Mouse (Mus musculus) kidney, postnatal 4 days (tissue): ENCODE measurements around the gene Hes3.

Experiments used
- DNase-seq, 2 experiments: peaks; one replicate each; pipeline ENCODE4 v3.0.0; 2021; ENCODE audit warnings: mixed read lengths in 2 of 2

Hes3 gene

DNA sequence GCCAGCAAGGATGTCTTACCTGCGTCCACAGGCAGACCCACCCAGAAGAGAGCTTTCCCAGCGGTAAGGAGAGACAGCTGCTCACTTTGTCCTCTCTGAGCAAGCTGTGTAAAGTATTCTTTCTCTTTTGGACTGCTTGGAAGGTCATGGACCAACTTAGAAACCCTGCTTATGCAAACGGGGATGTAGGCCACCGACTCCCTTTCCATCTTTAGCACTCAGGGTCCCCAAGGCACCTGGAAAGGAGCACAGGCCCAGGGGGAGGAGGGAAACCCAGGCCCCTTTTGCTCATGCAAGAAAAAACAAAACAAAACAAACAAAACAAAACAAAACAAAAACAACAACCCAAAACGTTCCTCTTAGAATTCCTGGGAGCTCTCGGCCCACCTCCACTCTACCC, at the start of gene Hes3:
Hes3 (minus strand) TSS at position 101 of the 400 bp plus-strand sequence.
- DNase-seq = no peak

DNA sequence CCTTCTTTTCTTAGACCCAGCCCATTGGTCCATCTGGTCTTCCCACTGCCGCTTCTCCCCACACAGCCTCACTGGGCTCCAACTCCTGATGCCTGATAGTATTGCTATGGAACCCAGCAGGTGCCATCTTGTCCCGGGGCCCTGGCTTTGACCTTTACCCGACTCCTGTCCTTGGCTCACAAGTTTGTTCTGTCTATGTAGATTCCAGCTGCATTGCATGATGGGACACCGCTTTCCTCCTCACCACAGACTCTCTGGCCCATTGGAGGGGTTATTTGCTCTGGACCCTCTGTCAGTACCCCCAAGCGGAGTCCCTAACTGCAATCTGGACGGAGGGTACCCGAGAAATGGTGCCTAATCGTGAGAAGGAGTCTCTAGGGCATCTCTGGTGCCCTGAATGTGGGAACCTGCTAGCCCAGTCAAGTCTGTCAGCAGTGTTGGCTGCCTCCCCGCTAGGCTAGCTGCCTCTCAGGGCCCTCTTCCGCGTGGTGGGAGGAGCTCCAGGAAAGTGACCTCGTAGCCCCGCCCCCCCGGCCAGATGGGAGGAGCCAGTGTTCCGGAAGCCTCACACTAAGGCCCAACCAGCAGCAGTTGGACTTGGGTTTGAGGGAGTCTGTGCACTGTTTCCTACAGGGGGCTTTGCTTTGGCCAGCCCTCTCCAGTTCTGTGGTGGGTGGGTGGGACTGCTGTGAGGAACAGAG, 49.3 kb upstream of the Hes3 start:
- DNase-seq = peak; percentile 61 to 68

DNA sequence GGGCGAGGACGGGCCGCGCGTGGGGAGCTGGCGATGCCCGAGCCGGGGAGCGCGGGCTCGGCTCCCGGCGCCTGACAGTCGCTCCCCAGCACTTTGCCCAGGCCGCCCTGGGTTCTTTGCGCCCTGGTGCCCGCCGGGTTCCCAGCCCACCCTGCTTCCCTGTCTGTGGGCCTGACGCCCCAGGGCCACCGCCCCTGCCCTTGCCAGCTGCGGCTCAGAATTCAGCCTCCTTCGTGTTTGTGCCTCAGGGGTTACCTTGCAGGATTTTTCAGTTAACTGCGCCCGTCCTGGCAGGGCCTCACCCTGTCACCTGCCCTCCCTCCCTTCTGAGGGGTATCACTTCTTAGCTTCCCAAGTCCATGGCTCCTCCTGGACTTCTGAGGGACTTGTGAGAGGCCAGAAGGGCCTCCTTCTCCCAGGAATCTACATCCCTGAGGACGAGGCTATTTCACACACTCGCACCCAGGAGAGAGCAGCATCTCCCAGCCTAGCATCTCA, 47.9 kb upstream of the Hes3 start:
- DNase-seq = no peak

DNA sequence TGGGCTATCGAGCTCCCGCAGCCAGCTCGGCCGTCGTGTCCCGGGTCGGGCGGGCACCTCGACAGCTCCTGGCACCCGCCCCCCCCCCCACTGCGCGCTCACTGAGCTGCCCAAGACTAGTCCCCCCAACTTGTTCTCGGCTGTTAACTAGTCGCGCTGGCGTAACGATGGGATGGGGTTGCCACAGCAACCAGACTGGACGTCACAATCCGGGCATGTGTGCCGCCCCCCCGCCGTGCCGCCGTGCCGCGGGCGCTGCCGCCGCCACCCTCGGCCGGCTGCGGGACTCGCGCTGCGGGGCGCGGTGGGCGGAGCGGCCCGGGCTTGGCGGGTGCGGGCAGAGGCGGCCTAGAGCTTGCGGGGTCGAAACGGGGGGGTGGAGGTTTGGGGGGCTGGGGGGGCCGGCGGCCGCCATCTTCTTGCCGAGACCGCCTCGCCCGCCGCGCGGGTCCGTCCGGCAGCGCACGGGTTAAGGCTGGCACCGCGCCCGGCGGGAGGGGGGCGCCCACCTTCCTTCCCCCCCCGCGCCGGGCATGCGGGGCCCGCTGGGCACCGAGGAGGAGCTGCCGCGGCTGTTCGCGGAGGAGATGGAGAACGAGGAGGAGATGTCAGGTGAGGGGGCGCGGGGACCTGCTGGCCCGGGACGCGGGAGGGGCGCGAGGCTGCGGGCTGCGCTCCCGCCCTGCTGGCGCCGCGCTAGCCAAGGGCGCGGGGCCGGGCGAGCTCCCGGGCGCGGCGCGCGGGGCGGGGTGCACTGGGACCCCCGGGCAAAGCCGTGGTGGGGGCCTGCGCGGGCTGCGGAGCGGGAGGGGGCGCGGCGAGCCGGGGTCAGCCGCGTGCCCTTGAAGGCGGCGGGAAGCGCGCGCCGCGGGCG, 47.2 kb upstream of the Hes3 start, which contains the start of gene Chd5:
Chd5 (plus strand) TSS at position 233 of the 874 bp plus-strand sequence.
- peak in 1 of 2 experiments; percentile 26 for DNase-seq

DNA sequence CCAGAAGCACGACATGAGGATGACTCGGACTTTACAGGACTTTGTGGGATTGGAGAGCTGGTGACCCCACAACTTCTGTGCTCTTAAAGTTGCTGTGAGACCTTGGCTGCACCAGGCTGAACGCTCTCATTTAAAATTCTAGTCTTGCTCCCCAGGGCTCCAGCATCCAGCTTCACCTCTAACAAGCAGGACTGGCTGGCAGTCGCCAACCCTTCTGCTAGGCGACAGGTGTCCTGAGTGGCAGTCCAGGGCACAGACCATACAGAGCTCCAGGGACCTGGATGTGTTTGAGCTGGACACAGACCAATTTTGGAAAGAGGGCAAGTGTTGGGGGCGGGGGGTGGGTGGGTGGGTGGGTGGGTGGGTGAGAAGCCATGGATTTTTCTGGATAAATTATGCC, 46.3 kb upstream of the Hes3 start:
- DNase-seq = peak in 1 of 2 experiments; percentile 15

DNA sequence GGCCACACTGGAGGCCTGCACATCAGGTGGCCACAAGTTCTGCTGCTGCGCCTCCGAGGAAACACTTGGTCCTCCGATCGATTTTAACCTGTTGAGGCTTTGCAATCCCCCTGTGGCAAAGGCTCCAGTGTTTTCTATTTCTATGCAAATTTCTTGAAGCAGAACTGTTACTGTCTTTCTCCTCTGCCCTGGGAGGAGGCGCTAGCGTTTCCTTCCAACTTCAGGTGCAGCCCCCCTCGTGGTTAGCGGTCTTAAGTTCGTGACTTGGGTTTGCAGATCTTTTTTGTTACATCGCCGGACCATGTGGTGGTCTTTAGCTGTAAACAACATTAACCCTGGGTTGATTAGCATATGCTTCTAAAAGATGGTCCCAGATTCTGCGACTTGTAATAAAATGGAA, 42.1 kb upstream of the Hes3 start:
- DNase-seq = no peak

DNA sequence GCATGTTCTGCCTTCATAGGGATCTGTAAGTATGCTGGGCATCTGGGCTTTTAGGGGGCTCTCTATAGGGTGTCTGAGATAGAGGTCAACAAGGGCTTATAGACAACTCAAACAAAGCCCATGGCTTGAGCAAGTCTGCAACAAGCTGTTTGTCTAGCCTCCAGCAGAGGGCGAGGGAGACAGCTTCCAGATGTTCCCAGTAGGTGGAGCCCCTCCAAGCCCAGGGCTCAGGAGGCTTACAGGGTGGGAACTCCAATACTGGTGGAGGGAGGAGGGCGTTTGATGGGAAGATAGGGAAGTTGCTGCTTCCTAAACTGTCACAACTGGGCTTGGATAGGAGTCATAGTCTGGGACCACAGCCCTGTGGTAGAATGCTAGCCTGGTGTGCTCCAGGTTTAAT, 41.5 kb upstream of the Hes3 start:
- DNase-seq = peak; percentile 83 to 87

DNA sequence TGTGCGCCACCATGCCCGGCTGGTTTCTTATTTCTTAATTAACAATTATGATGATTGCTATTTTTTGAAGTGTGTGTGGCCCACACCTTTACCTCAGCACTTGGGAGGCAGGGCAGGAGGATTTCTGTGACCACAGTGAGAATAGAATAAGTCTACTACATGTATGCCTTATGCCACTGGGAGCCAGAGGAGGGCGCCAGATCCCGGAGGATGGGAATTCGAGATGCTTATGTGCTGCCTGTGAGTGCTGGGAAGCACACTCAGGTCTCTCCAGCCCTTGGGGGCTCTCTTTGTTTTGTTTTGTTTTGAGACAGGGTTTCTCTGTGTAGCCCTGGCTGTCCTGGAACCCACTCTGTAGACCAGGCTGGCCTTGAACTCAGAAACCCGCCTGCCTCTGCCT, 37.2 kb upstream of the Hes3 start:
- DNase-seq = peak; percentile 71 to 76

DNA sequence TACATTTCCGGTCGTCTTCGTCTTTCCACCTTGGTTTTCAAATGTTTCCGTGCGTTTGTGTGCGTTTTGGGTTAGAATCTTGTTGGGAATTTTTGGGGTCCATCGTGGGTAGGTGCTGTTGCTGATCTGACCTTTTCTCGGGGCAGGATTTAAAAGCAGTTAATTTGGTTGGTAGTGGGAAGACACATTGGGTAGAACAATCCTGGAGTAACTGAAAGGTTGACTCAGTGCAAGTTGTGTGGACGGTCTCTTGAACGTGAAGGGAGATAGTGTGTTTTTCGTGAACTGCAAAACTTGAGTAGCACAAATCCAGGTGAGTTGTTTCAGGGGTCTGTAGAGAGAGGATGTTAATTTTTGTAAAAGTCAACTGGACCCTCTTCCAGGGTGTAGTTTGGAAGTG, 35.1 kb upstream of the Hes3 start:
- DNase-seq = no peak

DNA sequence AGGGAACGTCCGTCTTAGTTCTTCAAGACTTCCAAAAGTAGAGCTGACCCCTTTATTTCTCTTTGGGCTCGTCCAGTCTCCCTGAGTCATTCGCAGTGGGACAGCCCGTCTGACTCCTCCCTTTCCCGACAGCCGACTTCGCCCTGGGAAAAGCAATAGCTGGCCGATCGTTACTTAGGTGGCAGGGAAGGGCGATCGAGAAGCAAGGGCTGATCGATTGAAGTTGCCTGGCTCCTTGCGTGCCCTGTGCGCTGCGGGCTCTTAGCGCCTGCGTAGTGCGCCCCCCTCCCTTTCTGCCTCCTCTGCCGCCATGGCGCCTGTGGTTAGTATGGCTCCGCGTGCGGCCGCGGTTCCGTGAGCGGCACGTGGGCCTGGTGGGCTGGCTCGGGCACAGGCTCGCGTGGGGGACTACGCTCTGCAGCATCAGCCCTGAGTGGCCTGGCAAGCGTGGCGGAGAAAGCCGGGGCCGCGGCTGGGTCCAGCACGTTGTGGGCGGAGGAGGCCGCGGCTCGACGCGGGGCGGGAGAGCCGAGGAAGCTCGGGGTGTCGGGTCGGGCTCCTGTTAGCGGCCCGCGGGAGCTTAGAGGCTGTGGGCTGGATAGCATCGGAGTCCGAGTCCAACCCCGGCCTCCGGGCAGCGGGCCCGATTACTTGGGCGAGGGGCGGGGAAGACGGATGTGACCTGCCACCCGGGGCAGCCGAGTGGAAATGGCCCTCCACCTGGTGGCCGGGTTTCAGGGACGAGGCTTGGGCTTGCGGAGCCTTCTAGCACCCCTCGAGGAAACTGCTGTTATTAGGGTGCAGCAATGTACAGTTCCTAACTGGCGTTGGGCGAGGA, 34.3 kb upstream of the Hes3 start, which contains the start of gene Rpl22:
Rpl22 (plus strand) TSS at position 169 of the 838 bp plus-strand sequence.
- DNase-seq = peak; percentile 92 to 95

DNA sequence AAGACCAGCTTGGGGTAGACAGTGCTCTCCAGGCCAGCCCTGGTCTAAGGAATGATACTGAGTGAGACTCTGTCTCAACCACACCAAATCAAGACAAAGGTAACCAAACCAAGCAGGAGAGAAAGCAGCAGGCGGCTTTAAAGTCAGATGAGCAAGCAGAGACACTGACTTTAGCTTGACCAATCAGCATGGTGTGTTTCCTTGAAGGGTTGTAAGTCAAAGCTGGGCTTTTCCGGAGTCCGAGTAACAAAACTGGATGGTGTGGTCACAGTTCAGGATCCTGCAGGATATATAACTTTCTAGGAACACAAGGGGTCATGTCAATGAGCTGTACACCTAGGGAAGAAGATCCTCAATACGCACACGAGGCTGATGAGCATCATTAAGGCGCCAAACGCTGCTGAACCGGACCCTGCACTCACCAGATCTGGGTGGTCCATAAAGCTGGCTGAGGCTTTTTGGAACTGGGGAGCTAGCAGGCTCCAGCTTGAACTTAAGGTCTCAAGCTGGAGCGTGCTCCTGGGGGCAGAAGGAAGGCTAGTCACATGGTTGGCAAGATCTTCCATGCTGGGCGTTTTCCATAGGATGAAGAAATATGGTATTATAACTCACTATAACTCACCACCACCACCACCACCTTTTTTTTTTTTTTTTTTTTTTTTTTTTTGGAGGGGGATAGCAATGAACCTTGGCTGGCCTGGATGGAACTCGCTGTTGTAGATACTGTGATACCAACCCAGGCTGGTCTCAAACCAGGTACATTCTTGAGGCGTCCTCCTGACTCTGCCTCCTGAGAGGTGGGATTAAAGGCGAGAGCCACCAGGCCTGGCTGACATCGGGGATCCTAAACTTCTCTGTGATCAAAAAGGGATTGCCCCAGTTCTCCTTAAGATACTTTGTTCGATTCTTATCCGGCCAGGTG, 33.4 kb upstream of the Hes3 start:
- DNase-seq = no peak

DNA sequence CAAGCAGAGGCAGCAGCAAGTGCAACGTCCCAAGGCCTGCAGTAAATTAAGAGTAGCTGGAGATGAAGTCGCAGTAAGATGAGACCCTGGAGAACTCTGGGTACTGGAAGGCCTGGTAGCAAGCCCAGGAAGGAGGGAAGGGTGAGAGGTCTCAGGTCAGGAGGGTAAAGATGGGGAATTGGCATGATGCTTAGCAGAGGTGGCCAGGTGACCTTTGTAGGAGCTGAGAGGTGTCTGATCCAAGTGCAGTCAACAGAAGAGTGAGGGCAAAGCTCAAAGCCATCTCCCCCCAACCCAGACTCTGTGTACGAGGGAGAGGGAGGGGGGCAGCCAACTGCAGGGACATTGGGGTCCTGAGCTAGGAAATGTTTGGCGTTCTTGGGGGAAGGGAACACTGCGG, 30.0 kb upstream of the Hes3 start:
- no peak for DNase-seq

DNA sequence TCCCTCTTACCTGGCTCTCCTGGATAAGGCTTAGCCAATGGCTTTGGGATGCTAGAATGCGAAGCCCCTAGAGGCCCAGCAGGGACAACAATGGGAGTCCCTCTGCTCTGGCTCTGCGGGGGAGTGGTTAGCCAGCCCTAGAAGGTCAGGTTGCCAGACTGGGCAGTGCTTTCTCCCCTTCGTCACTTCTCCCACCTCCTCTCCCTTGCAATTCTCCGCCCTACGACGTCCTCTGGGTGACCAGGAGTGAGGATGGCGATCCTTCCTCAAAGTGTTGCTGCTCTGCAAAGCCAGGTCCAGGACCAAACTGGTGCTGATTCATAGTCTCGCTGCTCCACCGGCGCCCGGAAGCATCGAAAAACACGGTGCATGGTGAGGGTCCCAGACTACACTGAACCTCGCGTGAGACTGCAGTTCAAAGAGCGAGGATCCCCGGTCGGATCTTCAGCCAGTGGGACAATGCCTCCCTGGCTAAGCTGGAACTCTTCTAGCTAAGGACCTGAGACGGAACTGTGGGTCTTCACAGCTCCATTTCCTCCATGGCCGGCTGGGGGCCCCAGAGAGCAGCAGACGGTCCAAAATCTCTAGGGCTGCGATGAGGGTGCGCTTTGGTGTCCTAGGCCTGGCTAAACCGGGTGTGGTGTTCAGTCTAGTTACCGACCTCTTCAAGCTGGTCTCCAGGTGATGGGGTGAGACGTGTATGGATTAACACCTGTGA, 27.2 kb upstream of the Hes3 start, which contains the start of gene Rnf207:
Rnf207 (minus strand) TSS at position 477 of the 718 bp plus-strand sequence.
- peak; percentile 73 to 79 for DNase-seq

DNA sequence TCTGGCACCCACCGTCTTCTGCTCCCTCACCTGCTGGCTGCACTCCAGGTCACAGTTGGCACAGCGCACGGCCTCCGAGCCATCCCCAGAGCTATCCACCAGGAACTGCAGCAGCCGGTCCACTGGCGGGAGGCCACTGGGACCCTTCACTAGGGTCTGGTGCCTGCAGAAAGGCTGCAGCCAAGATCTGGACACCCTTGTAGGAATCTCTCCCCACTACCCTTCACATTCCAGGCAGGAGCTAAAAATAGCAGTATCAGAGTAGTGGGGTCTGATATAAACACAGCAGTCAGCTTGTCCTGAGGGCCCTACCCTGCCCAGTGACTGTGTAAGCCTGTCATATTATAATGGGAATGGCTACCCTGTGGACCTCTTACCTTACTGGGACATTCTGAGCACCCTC, 26.2 kb upstream of the Hes3 start:
- no peak for DNase-seq

DNA sequence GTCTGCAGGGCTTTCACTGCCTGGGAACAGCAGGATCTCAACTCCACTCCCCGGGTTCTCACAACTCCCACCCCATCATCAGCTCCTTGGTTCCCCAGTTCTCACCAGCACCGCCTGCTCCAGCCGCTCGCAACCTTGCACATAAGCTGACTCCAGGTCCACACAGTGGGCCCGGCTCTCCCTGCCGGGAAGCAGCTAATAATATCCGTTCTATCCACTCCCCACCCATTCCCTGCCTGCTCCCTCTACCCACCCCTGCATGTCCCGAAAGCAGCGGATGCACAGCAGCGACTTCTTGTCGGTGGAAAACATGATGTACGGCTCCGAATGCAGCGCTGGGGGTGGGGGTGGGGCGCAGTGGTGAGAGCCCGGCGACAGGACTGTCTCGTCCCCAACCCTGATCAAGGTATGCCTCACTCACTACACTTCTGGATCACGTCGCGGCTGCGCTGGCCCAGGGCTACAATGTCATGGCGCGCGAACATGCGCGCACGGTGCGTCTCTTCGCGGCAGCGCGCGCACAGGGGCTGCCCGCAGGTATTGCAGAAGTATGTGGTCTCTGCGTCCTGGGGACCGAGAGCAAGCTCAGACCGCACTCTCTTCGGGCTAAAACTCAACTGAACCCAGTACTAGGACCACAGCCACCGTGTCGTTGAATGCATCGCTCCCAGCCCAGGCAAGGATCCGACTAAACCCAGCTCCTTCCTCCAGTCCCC, 24.2 kb upstream of the Hes3 start:
- no peak for DNase-seq

DNA sequence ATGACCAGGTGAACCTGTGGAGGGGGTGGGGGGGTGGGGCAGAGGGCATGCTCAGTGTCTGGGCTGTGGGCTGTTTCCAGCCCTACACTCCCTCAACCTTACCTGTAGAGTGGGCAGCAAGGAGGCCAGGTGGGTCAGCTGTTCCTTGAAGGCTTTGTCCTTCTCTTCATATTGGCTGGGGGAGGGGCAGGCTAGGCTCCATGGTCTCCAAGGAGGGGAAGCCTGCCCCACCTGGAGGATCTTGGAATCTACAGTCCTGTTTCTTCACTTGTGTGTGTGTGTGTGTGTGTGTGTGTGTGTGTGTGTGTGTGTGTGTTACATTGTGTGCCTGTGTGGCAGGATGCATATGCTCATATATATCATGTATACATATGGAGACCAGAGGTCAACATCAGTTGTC, 22.5 kb upstream of the Hes3 start:
- DNase-seq = peak; percentile 76 to 84

DNA sequence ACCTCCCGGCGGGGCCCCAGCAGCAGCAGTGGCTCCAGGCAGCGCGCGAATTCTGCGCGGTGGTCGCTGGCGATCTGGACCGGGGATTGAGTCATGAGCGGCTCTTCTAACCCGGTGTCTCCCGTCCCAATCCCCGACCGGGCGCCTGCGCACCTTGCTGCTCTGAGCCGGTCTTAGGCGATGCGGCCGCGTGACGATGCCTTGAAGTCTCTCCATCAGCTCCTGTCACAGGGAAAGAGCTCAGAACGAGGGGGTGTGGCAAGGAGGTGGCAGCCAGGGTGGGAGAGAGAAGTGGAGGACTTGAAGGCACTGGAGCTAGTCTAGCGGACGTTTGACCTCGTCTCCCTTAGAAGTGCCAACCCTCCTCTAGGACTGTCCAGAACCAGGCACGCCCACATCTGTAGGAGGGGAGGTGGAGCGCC, 21.8 kb upstream of the Hes3 start:
- DNase-seq = peak; percentile 49 to 62

DNA sequence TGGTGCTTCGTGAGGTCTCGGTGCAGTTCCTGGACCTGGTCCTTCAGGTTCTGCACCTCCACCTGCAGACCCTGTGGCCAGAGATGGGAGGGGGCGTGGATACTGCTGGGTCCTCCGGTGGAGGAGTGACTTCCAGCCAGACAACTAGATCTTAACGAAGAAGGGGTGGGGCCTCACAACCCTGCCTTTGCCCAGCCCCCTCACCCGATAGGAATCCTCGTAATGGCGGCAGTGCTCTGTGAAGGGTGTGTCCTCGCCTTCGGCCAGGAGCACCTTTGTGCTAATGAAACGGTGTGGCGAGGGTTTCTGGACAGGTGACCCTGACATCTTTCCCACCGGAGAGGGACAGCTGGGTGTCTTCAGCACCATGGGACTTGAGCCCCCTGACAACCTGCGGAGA, 20.7 kb upstream of the Hes3 start:
- DNase-seq = no peak

DNA sequence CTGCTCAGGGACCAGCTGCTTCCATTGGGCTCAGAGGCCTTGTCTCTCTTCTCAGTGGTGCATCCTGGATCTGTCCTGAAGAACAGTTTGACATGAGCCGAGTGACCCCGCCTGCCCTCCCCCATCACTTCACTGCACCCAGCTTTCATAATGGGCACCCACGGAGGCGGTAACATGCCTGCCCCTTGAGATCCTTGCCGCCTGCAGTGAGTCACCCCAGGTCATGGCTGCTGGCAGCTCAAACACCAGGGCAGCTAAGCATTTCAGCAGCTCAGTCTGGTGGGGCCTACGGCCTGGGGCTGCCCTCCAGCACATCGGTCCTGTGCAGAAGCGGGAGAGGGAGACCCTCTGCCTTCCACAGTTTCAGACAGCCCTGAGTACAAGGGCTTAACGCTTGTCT, 16.1 kb upstream of the Hes3 start:
- no peak for DNase-seq

DNA sequence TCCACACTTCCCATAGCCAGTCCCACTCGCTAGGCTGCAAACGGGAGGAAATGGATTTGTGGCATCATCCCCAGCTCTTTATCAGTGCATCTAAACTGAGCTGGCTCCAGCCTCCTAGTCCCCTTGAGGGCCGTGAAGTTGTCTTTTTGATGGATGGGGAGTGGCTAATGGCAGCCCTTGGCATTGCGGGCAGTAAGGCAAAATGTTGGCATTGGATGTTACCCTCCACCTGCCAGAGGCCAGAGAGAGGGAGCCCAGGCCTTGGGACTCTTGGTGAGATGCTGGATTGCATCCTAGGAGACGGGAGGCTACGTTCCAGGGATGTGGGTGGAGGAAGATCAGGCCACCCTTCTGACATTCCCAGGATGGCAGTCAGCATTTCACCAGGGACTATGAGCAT, 14.5 kb upstream of the Hes3 start:
- DNase-seq = no peak
